Mouse (Mus musculus) right cerebral cortex, postnatal 4 days (tissue): ENCODE measurements around the gene Chrnb1.
A peak's percentile ranks its signal among the peaks of the same experiment; 100 is the strongest.

Experiments
- DNase-seq: peaks from one replicate; pipeline ENCODE4 v3.0.0-alpha.2; 2022

The Chrnb1 gene

DNA sequence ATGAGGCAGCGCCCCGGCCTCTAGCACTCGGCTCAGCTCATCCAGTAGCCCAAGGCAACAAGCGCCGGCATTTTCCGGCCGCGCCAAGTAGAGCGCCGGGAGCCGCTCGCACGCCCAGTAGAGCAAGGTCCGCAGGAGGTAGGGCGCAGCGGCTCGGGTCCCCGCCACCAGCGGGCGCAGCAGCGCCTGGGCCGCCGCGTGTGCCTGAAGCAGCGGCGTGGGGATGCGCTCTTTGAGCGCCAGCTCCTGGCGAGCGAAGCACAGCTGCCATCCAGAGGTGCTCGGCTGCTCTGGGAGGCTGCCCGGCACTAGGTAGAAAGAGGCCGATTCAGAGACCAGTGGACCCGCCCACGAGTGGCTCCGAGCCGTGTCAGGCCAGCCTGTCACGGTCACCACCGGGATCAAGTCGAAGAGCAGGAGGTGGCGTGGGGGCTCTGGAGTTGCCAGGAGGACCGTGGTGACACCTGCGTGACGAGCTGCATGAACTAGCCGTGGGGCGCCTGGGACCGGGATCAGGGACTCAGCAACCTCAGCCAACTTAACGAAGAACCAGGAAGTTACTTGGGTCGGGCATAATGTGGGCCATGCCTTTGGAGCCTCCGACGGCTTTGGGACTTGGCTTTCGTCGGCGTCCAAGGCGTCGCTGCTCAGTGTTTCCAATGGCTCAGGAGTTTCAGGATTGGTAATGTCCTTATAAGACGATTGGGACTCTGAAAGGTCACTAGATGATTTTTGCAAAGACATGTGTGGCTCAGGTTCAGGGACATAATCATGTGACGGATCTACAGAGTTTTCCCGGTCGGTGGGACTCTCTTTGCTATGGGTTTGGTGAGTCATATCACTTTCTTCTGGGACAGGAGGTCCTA is 8.3 kb upstream of the Chrnb1 start:
- DNase-seq, result peak; percentile 62

DNA sequence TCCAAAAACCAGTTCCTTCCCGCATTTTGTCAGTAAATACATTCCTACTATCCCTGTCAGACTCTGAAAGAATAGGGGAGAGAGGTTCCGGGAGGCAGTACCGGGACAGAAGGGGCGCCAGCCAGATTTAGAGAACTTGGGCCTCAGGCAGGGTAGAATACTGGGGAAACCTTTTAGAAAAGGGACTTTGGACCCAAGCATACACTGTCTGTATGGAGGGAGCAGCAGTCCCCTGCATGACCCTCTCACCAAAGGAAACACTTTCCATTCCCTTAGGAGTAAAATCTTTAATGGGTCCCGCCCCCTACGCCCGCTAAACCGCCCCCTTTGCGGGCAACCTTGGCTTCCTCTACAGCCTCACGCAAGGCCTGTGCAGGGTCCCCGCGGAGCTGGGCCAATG is 7.6 kb upstream of the Chrnb1 start:
- no peak for DNase-seq

DNA sequence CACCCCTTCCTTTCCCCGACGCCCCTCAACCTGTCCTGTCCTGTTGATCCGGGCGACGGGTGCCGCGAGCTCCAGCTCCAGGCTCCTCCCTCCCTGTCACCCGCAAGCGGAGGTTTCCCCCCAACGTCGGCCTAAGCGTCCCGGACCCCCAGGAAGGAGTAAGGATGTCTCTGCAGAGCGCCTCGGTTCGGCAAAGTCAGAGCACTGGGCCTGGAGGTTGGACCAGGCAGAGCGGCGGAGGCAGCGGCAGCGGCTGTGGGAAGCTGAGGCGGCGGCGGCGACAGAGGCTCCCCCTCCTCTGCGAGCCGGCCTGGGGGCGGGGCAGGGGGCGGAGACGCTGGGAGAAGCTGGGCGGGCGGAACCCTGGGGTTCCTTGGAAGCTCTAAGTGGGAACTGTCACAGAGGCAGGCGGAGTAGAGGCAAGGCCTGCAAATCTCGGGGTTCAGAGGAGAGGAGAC is 6.9 kb upstream of the Chrnb1 start:
- DNase-seq, result peak; percentile 81

DNA sequence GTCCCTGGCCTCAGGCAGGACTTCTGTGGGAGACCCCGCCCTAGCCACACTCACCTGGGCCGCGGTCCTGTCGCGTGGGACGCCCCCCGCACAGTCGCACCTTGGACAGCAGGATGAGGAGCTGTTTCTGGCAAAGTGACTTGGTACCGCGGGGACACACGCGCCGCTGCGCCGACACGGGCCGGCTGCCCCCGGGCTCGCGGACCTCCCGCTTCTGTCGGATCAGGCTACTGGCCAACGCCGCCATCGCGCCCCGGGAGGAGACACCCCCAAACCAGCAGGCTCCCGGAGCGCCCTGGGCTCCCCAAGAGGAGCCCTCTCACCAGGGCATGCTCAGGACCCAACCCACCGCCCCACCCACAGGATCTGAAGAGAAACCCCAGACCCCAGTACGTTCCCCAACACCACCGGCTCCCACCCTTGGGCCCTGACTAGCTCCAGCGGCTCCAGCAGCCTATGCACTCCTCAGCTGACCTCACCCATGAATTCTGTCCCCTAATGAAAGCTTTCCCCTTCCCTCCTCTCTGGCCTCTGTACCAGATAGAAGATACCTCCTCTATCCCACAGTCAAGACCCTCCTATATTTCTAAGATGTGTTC is 5.7 kb upstream of the Chrnb1 start, which contains the start of gene Fgf11:
Fgf11 (minus strand) TSS at position 479 of the 599 bp plus-strand sequence.
- no peak for DNase-seq

DNA sequence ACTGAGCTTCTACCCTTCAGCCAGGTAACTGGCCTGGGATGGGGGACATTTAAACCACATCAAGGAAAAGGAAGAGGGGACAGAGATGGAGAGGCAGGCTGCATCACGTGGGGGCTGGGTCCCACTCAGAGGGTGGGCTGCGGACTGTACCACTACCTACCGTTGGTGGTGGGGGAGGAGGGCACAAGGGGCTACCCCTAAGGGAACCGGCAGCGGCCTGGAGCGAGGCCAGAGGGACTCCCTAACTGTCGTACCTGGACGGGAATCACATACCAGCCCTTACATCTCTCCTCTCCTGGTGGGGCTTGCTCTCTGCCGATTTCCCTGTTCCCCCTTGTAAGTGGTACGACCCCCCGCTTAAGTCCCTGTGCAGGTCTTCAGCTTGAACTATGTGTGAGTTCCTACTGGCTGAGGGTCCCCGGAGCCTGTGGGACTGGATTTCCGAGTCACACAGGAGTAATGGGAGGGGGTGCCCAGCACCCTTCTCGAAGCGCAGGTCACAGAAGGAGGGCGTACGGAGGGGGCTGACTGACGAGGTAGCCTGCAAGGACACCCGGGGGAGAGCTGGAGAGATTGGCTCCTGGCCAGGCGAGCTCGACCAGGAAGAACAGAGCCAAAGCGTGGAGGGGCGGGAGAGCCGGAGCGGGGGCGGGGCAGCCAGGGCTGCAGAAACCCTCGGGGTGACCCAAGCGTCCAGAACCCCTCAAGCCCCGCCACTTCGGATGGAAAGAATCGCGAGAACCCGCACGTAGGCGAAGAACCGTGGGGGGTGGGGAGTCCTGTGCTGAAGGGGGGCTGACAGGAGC is 4.9 kb upstream of the Chrnb1 start:
- DNase-seq, result peak; percentile 84

GRCm38 (mm10) chr11:69800138-69800391 is 4.3 kb upstream of the Chrnb1 start:
- peak; percentile 74 for DNase-seq

DNA sequence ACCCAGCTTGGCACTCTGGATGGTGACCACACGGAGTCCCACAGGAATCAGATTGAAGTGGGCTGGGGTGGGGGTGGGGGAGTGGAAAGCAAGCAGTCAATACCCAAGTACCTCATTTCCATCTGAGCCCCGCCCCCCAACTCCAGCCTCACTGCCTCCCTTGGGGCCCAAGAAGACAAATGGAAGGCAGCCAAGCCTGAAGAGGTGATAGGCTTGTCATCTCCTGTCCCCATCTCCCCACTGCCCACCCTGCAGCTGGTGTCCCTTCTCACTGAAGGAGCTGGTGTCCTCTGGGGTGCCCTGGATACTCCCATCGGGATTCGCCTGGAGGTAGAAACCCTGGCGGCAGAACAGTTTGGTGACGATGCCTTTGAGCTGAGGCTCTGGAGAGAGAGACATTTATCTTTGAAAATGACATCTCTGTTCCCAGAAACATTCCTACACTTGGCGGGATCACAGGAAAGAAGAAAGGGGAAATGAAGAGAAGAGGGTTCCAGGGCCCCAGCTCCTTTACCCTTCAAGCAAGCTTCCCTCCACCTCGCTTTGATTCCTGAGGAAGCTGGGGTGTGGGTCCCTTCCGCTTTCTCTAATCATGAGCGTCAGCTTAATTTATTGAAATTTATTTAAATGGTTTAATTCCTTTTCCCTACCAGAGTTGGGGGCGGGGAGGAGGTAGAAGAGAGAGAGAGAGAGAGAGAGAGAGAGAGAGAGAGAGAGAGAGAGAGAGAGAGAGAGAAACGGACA is 3.8 kb upstream of the Chrnb1 start:
- no peak for DNase-seq

GRCm38 (mm10) chr11:69797924-69798323 is 2.2 kb upstream of the Chrnb1 start:
- no peak for DNase-seq

GRCm38 (mm10) chr11:69795983-69796435 is 266 bp upstream of the Chrnb1 start:
- DNase-seq, result no peak

DNA sequence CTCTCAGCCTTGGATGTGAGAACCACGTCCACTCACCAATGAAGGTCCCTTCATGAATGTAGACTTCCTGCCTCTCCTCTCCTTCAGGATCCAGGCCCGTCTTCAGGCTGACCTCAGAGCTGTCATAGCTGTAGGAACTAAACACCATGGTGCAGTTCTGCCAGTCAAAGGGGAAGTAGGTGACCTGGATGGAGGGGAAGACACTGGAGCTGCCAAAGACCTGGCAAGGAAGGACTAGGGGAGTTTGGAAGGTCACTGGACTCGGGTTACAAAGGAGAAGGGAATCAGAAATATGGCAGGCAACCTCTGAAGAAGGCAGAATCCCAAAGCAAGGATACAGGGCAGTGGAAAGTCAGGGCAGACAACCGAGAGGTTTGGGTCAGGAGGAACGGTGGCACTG is 2.3 kb downstream of the Chrnb1 start:
- DNase-seq, result no peak

GRCm38 (mm10) chr11:69791420-69791819 is 4.3 kb downstream of the Chrnb1 start:
- no peak for DNase-seq

DNA sequence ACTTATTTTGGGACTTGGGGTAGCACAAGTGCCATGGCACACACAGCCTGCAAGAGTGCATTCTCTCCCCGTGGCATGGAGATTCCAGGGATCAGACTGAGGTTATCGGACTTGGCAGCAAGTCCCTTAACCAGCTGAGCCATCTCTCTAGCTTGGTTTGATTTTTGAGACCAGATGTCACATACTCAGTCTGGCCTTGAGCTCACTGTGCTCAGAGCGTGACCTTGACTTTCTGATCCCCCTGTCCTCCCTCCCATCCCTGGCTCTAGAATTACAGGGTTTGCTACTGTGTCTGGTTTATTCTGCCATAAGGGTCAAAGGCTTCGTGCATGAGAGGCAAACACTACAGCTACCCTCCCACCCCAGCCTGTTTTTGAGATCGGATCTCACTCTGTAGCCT is 6.3 kb downstream of the Chrnb1 start:
- no peak for DNase-seq

GRCm38 (mm10) chr11:69787306-69787705 is 8.4 kb downstream of the Chrnb1 start:
- no peak for DNase-seq

DNA sequence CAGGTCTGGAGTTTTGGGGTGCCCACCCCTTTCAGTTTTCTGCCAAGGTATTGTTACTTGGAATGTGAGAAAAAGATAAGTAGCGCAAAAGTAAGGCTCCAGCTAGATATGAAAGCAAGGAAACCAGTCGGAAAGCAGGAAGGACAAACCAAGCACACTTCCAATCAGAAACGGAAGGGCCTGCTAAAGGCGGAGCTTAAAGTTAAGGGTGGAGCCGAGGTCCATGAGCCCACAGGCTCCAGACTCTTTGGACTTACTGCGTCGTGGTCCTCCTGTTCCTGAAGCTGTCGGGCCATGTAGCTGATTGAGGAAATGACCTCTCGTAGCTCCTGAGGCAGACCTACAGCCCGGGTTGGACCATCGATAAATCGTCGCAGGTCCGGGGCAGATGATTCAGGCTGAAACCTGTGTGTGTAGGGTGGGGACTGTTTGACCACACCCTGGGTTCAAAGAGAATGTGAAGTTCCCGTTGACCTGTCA is 10.9 kb downstream of the Chrnb1 start:
- no peak for DNase-seq

GRCm38 (mm10) chr11:69781828-69782227 is 13.9 kb downstream of the Chrnb1 start:
- DNase-seq, result no peak

DNA sequence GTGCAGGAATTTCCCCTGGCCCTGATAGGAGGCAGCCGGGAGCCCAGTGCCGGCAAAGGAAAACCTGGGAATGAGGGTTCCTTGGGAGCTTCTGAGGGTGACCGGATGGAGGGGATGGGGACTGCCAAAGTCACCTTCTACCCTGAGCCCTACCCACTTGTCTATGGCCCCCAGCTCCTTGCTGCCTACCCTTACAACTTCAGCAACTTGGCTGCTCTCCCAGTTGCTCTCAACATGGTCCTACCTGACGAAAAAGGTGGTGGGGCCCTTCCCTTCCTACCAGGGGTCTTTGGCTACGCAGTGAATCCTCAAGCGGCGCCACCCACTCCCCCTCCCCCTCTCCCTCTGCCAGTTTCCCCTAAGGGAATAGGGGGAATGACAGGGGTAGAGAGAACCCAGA is 16.8 kb downstream of the Chrnb1 start:
- DNase-seq, result no peak

DNA sequence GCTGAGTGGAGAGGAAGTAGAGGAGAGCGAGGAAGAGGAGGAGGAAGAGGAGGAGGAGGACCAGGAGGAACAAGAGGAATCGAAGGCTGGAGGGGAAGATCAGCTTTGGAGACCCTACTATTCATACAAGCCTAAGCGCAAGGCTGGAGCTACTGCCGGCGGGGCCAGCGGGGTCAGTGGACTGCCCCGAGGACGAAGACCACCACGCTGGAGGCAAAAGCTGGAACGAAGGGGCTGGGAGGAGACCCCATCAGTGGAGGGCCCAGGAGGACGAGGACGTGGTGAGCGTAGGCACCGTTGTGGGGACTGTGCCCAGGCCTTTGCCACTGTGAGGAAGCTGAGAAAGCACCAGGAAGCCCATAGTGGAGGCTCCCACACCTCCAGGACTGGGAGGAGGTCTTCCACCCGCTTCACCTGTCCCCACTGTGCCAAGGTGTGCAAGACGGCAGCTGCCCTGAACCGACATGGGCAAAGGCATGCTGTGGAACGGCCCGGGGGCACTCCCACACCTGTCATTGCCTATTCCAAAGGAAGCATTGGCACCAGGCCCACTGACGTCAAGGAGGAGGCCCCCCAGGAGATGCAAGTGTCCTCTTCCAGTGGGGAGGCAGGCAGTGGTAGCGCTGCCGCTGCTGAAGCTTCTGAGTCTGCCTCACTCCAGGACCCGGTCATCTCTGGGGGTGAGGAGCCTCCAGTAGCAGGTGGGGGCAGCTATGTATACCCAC is 17.3 kb downstream of the Chrnb1 start:
- DNase-seq, result no peak

DNA sequence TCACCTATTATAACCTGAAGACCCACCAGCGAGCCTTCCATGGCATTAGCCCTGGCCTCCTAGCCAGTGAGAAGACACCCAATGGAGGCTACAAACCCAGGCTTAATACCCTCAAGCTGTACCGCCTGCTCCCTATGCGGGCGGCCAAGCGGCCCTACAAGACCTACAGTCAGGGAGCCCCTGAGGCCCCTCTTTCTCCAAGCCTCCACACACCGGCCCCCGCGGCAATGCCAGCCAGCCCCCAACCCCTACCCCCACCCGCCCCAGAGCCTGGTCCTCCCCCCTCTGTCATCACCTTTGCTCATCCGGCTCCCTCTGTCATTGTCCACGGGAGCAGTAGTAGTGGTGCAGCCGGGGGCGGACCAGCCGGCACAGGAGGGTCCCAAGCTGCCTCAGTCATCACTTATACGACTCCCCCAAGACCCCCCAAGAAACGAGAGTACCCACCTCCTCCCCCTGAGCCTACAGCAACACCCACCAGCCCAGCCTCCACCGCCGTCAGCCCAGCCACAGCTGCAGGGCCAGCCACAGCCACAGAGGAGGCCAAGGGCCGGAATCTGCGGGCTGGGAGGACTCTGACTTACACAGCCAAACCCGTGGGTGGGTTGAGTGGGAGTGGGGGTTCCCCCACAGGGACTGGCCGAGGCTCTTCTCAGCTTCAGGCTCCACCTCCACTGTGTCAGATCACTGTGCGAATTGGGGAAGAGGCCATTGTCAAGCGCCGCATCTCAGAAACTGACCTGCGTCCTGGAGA is 18.1 kb downstream of the Chrnb1 start:
- no peak for DNase-seq

GRCm38 (mm10) chr11:69776488-69776887 is 19.3 kb downstream of the Chrnb1 start:
- no peak for DNase-seq

- DNase-seq, result no peak
Measured at GRCm38 (mm10) chr11:69775716-69776115, 20.0 kb downstream of the Chrnb1 start.

GRCm38 (mm10) chr11:69774961-69775360 is 20.8 kb downstream of the Chrnb1 start:
- DNase-seq, result no peak

DNA sequence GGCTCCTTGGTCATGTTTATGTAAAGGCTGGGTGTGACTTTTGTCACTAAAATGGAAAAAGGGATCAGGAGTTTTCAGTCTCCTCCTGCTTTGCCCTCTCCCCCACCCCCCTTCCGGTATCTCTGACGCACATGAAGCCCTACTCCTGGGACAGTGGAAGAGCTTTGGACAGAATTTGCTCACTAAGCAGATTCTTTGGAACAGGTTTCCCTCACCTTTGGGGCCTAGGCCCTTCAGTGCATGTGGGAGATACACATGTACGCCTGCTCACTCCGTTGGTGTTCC is 28.2 kb downstream of the Chrnb1 start:
- no peak for DNase-seq
